Mouse (Mus musculus) ES-Bruce4 (cell line): Measurements from ENCODE around the gene Mrpl20. TPM values are rescaled to one million over a fixed set of nuclear protein-coding genes. Genes with fewer than 3 reads are reported as not detected.

Source experiments
- H3K27ac ChIP-seq: 2 replicates; pipeline ENCODE4 v1.5.1; 2012; ENCODE audit warnings: low read length, inconsistent platforms; ENCODE audit not compliant: insufficient read depth
- H3K27me3 ChIP-seq: 2 replicates; pipeline ENCODE4 v1.6.1; 2012; ENCODE audit warnings: mild to moderate bottlenecking, low read length, inconsistent platforms; ENCODE audit not compliant: control insufficient read depth, poor library complexity, insufficient read depth, severe bottlenecking
- H3K36me3 ChIP-seq: 2 replicates; pipeline ENCODE4 v1.6.1; 2012; ENCODE audit warnings: inconsistent platforms, mild to moderate bottlenecking, low read length, moderate library complexity; ENCODE audit not compliant: control insufficient read depth, poor library complexity, insufficient read depth, severe bottlenecking
- H3K4me1 ChIP-seq: one replicate; pipeline ENCODE4 v1.8.1; 2011; ENCODE audit warnings: low read length; ENCODE audit not compliant: control insufficient read depth, insufficient read depth
- H3K4me3 ChIP-seq: 2 replicates; pipeline ENCODE4 v1.5.1; 2011; ENCODE audit warnings: low read depth, mild to moderate bottlenecking, low read length
- H3K9ac ChIP-seq: 2 replicates; pipeline ENCODE4 v1.6.1; 2012; ENCODE audit warnings: low read depth, mild to moderate bottlenecking, inconsistent platforms; ENCODE audit not compliant: poor library complexity, severe bottlenecking
- H3K9me3 ChIP-seq: replicated peaks from 2 replicates; pipeline ENCODE4 v1.6.1; 2012; ENCODE audit warnings: mild to moderate bottlenecking, low read length, inconsistent platforms; ENCODE audit not compliant: control insufficient read depth, poor library complexity, insufficient read depth, severe bottlenecking
- CTCF ChIP-seq: IDR thresholded peaks from one replicate; pipeline ENCODE4 v1.8.1; 2011; ENCODE audit warnings: low read depth, low read length
- EP300 ChIP-seq: IDR thresholded peaks from 2 replicates; pipeline ENCODE4 v1.6.1; 2011; ENCODE audit warnings: low read depth, low read length; ENCODE audit not compliant: insufficient read depth
- POLR2A ChIP-seq: IDR thresholded peaks from one replicate; pipeline ENCODE4 v1.8.1; 2011; ENCODE audit warnings: low read length; ENCODE audit not compliant: insufficient read depth
- polyA plus RNA-seq: library from polyadenylated mRNA; stranded (reverse); fragments of >200 nt; gene quantifications from 2 replicates; pipeline ENCODE4 v1.2.4, GENCODE M21; 2011; ENCODE audit warnings: low read depth; ENCODE audit not compliant: missing spikeins, insufficient read depth, insufficient read length

The Mrpl20 gene
- polyA plus RNA-seq, 1 experiment = 82.8 TPM

DNA sequence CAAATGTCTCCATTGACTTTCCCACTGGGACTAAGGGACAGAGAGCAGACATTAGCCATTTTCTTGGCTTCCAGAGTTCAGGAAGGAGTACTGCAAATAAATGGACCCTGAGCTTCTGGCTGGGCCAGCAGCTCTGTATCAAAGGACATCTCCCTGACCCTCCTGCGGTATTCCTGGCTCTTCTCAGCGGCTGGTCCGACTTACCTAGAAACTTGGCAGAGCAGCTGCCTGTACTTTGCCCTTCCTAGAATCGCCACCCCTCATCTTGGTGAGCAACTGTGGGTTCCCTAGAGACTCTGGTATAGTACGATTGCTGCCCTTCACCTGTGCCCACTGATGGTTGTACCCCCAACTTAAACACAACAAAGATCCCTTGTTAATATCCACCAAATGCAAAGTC lies 40.6 kb downstream of the Mrpl20 start:
- no peak overlapping the region for H3K9ac ChIP-seq
- H3K4me1 ChIP-seq = peaks cover 6% of the 10 kb centered on the region
- no peaks in the 10 kb centered on the region for H3K27me3 ChIP-seq
- no peak overlapping the region for H3K4me3 ChIP-seq
- no peaks in the 10 kb centered on the region for H3K9me3 ChIP-seq
- no peaks in the 10 kb centered on the region for H3K36me3 ChIP-seq
- TF ChIP-seq CTCF (no peak), POLR2A (no peak), EP300 (no peak)
- H3K27ac ChIP-seq = no peak overlapping the region

DNA sequence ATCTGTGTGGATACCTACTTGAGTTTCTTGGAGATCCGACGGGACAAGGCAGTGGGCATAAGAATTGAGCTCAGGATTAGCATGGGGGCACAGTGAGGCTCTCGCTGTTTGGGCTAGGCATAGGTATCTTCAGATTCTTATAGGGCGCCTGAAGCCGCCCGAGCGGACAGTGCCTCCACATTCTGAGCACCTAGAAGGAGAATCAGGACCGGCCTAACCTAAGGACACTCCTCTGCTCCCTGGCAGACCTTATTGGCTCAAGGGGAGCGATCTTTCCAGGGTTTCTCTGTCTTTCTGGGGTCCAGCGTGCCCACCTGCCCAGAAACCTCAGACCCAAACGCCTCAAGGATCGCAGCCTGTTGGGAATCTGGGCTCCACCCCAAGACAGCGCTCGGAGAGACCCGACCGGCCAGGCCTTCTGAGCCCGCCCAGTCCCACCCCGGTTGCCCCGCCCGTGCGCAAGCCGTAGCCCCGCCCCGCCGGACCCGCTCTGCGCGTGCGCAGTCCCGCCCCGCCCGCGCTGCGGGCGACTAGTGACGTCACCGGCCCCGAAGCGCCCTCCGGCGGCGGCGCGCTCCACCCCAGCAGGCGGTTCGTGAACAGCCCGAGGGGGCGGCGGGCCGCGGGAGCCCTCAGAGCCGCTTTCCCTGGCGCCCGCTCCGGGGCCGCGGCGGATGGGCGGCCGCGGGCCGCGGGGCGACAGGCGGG lies 44.3 kb downstream of the Mrpl20 start, which contains the start of gene Dvl1:
TSS of gene Dvl1 (plus strand) at position 532 of the 708 bp plus-strand sequence.
- Histone ChIP-seq H3K27me3 (no peaks in the 10 kb centered on the region), H3K4me1 (no peaks in the 10 kb centered on the region), H3K27ac (no peak within 1 kb of the TSS), H3K9me3 (no peaks in the 10 kb centered on the region), H3K36me3 (no peaks in the 10 kb centered on the region), H3K4me3 (peak within 1 kb of the TSS; percentile 89), H3K9ac (peak within 1 kb of the TSS; percentile 84)
- TF ChIP-seq POLR2A (no peak), EP300 (no peak), CTCF (peak; percentile 13)

DNA sequence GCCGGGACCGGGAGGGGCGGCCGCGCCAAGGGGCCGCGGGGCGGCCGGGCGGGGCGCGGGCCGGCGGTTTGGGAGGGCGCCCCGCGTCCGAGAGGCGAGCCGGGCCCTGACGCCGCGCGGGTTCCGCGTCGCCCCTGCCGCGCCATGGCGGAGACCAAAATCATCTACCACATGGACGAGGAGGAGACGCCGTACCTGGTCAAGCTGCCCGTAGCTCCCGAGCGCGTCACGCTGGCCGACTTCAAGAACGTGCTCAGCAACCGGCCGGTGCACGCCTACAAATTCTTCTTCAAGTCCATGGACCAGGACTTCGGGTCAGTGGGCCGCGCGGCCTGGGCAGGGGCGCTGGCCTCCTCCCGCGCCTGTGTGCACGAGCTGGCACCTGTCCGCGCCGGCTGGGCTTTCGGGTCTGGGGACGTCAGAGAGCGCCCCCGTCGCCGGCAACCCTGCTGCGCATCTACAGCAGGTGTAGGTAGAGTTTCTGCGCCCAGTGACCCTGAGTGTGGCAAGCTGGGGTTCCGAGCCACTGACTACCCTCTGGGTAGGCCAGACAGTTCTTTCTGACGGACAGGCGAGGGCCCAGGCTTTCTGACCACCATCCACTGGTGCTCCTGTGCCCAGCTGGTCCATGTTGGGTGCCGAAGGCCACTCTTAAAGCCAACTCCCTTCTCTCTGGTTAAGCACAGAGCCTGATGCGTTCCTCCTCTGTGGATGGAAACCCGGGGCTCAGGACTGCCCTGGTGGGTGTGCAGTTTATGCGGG lies 45.1 kb downstream of the Mrpl20 start:
- H3K36me3 ChIP-seq = no peaks in the 10 kb centered on the region
- H3K27ac ChIP-seq = no peak overlapping the region
- H3K9ac ChIP-seq = peak overlapping the region; percentile 84
- TF ChIP-seq POLR2A (no peak), CTCF (no peak), EP300 (no peak)
- H3K4me3 ChIP-seq = peak overlapping the region; percentile 67
- H3K9me3 ChIP-seq = no peaks in the 10 kb centered on the region
- no peaks in the 10 kb centered on the region for H3K4me1 ChIP-seq
- no peaks in the 10 kb centered on the region for H3K27me3 ChIP-seq

DNA sequence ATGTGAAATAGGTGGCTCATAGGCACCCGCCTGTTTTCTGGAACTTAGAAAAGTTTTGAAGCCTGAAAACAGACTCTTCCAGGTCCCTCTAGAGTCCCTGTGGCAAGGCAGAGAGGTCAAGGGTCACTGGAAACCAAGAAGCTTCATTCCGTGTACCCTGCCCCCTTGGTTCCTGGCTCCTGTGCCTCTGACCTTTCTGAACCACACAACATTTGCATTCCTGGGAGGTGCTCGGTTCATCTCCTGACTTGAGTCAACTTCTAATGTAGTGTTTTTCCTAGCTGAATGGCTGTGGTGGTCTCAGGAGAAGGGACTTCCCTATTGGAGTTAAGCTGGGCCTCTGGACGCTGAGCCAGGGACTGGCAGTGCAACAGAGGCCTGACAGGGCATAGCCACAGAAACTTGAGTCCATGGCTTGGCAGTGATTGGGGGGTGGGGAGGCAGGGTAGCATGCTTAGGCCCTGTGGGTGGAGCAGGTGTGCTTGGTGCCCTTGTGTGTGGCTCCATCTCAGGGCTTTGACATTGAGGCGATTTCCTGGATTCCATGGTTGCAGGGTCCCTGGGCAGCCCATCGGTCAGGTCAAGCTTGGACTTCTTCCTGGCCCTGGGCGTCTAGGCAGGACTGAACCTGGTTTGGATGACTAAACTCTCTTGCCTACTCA lies 45.9 kb downstream of the Mrpl20 start:
- peak overlapping the region; percentile 67; the same call in 1 of the 2 replicates for H3K4me3 ChIP-seq
- H3K27me3 ChIP-seq = no peaks in the 10 kb centered on the region
- H3K9me3 ChIP-seq = no peaks in the 10 kb centered on the region
- H3K9ac ChIP-seq = peak overlapping the region; percentile 84
- no peaks in the 10 kb centered on the region for H3K4me1 ChIP-seq
- H3K36me3 ChIP-seq = no peaks in the 10 kb centered on the region
- no peak overlapping the region for H3K27ac ChIP-seq
- no peak for TF ChIP-seq POLR2A
- TF ChIP-seq EP300 = no peak
- TF ChIP-seq CTCF = no peak

DNA sequence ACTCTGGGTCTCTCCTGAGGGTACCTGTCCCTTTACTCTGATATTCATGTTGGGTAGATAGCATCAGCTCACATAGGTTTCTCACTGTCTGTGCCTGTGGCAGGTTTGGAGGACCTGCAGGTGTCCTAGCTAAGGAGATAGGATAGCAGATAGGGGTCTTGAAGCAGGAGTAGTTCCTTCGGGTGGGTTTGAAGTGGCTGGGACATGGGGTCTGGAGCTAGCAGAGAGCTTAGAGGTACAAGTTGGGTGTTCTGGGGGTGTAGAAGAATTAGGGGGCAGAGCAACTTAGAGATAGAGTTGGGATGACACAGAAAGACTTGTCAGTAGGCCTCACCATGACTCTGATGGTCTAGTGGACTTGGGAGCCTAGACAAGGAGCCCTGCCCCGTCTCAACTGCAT lies 46.7 kb downstream of the Mrpl20 start:
- H3K4me3 ChIP-seq = no peak overlapping the region
- no peak overlapping the region for H3K27ac ChIP-seq
- no peak overlapping the region for H3K9ac ChIP-seq
- no peaks in the 10 kb centered on the region for H3K27me3 ChIP-seq
- H3K36me3 ChIP-seq = no peaks in the 10 kb centered on the region
- H3K9me3 ChIP-seq = no peaks in the 10 kb centered on the region
- no peaks in the 10 kb centered on the region for H3K4me1 ChIP-seq
- TF ChIP-seq EP300 (no peak), POLR2A (no peak), CTCF (no peak)
